Mouse (Mus musculus): ENCODE results near the gene Gm28539. TPM values are rescaled to one million over a fixed set of nuclear protein-coding genes. Genes with fewer than 3 reads are reported as not detected.

The Gm28539 gene
- not detected in 2 replicates for polyA plus RNA-seq (2015; fragmentation: Nextera tagmentation; extraction: Ambion mirVana)

GRCm38 (mm10) chr16:18836468-18837208 is at the start of gene Gm28539, which contains the start of gene 2510002D24Rik:
Gm28539 (plus strand) TSS chr16:18836584.
2510002D24Rik (plus strand) TSS chr16:18836578.

GRCm38 (mm10) chr16:18811468-18812384 is 24.7 kb upstream of the Gm28539 start, which contains the start of the genes Ufd1 and Cdc45:
Ufd1 (plus strand) TSS chr16:18811779.
Cdc45 (minus strand) TSS chr16:18811987.

GRCm38 (mm10) chr16:18876442-18877308 is 40.3 kb downstream of the Gm28539 start, which contains the start of the genes Mrpl40 and Hira:
Mrpl40 (minus strand) TSS chr16:18876862.
Hira (plus strand) TSS chr16:18877037.

Other genes starting within 250 kb of the Gm28539 start
- gene Tbx1, start 245.9 kb upstream of the Gm28539 start, polyA plus RNA-seq (2015; fragmentation: Nextera tagmentation; extraction: Ambion mirVana): 2.9 and 3.3 TPM in 2 replicates
- gene Gp1bb, start 214.2 kb upstream of the Gm28539 start, polyA plus RNA-seq (2015; fragmentation: Nextera tagmentation; extraction: Ambion mirVana): 10.0 and 11.1 TPM in 2 replicates
- gene Gm49601, start 210.2 kb upstream of the Gm28539 start, polyA plus RNA-seq (2015; fragmentation: Nextera tagmentation; extraction: Ambion mirVana): 9.6 and 12.3 TPM in 2 replicates
- 172 and 207 TPM in 2 replicates for gene Sept5, start 206.6 kb upstream of the Gm28539 start, polyA plus RNA-seq (2015; fragmentation: Nextera tagmentation; extraction: Ambion mirVana)
- gene Cldn5, start 59.7 kb upstream of the Gm28539 start, polyA plus RNA-seq (2015; fragmentation: Nextera tagmentation; extraction: Ambion mirVana): 126 and 157 TPM in 2 replicates
- 101 and 103 TPM in 2 replicates for gene Ufd1, start 24.8 kb upstream of the Gm28539 start, polyA plus RNA-seq (2015; fragmentation: Nextera tagmentation; extraction: Ambion mirVana)
- 4.0 and 4.2 TPM in 2 replicates for gene Cdc45, start 24.6 kb upstream of the Gm28539 start, polyA plus RNA-seq (2015; fragmentation: Nextera tagmentation; extraction: Ambion mirVana)
- 47.7 and 57.4 TPM in 2 replicates for gene 2510002D24Rik, start within 50 bp of the Gm28539 start, polyA plus RNA-seq (2015; fragmentation: Nextera tagmentation; extraction: Ambion mirVana)
- 91.4 and 93.5 TPM in 2 replicates for gene Mrpl40, start 40.3 kb downstream of the Gm28539 start, polyA plus RNA-seq (2015; fragmentation: Nextera tagmentation; extraction: Ambion mirVana)
- 20.3 and 25.6 TPM in 2 replicates for gene Hira, start 40.5 kb downstream of the Gm28539 start, polyA plus RNA-seq (2015; fragmentation: Nextera tagmentation; extraction: Ambion mirVana)